ENCODE assay signal across 9 mouse cellular contexts in the genomic region with DNA sequence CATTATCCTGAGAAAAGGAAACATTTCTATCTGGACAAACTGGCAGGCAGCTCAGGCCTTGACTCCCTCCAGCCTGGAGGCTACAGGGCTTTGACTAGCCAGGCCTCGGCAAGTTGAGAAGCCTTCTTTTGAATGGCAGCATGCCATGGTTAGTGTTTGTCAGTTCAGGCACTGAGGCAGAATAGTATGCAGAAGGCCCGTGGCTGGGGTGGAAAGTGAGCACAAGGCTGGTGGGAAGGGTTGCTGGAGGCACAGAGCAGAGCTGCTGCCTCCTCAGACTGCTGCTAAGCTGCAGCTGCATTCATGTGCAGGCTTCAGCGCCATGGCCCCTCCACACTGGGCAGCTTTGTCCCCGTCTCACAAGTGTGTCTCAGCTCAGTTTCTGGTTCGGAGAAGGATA.
DNase-seq lines count a peak whose midpoint lies in the region; ATAC-seq and TF ChIP-seq lines count a peak whose summit lies in the region.
"Had no signal": no experiment of that assay in that cellular context is flagged by ENCODE, and none has a peak within 500 bp of the region (broad histone marks: within the 10 kb centered on the region; RNA-seq: fewer than 3 reads in every experiment).

No protein-coding gene starts in this region.

- 34% methylated on average over 5 of the region's 5 CpGs for WGBS in limb, embryonic 12.5 days
- WGBS in liver, postnatal 0 days (ENCODE audit: insufficient replicate concordance): 71% methylated on average over 5 of the region's 5 CpGs

- H3K4me1 ChIP-seq in limb, embryonic 12.5 days (replicated peaks): peaks cover 12% of the 10 kb centered on the region
- H3K4me1 ChIP-seq in liver, postnatal 0 days (ENCODE audit: insufficient read depth): no peaks in the 10 kb centered on the region

- ATAC-seq in limb, embryonic 12.5 days (ENCODE audit: insufficient number of reproducible peaks, insufficient read depth, low FRiP score, low TSS enrichment, low read depth): 0 out of 2 replicates have a peak, but pooled peaks have one; percentile 52
- no peak for ATAC-seq in liver, postnatal 0 days

- peak; percentile 26 for DNase-seq in layer of hippocampus, adult 11-12 months (ENCODE audit: low spot score)
- DNase-seq in layer of hippocampus, postnatal 25 days (ENCODE audit: extremely low spot score in 1 of 2, low spot score in 1 of 2): no peak
- peak; percentile 36 for DNase-seq in embryo, embryonic 11 days
- peak; percentile 54 for DNase-seq in kidney, adult 18-20 months
- DNase-seq in lung, postnatal 4 days: no peak
- DNase-seq in lung, postnatal 10 days: no peak
- DNase-seq in liver, postnatal 0 days: no peak
- DNase-seq: thymus, adult 18-20 months had no signal

- no peaks in the 10 kb centered on the region for H3K9me3 ChIP-seq in limb, embryonic 12.5 days
- no peaks in the 10 kb centered on the region for H3K9me3 ChIP-seq in liver, postnatal 0 days (ENCODE audit: low read length)

- TF ChIP-seq EP300 in liver, postnatal 0 days (IDR thresholded peaks at IDR 0.05; ENCODE audit: low read depth): no peak

- H3K36me3 ChIP-seq in limb, embryonic 12.5 days: no peaks in the 10 kb centered on the region
- no peaks in the 10 kb centered on the region for H3K36me3 ChIP-seq in liver, postnatal 0 days (replicated peaks; ENCODE audit: insufficient read depth, low read length)

- no peak overlapping the region for H3K9ac ChIP-seq in limb, embryonic 12.5 days (replicated peaks)
- H3K9ac ChIP-seq in liver, postnatal 0 days (replicated peaks): no peak overlapping the region

- no peak overlapping the region for H3K4me3 ChIP-seq in limb, embryonic 12.5 days (replicated peaks)
- H3K4me3 ChIP-seq in liver, postnatal 0 days (ENCODE audit: low read depth, low read length): no peak overlapping the region

- H3K4me2 ChIP-seq in limb, embryonic 12.5 days: no peak overlapping the region
- H3K4me2 ChIP-seq in liver, postnatal 0 days (ENCODE audit: low read depth, low read length): no peak overlapping the region

- H3K27ac ChIP-seq in limb, embryonic 12.5 days: peak overlapping the region; percentile 74
- no peak overlapping the region for H3K27ac ChIP-seq in liver, postnatal 0 days (ENCODE audit: low read depth)

- no peaks in the 10 kb centered on the region for H3K27me3 ChIP-seq in limb, embryonic 12.5 days
- no peaks in the 10 kb centered on the region for H3K27me3 ChIP-seq in liver, postnatal 0 days (ENCODE audit: insufficient read depth, low read length)

- TF ChIP-seq CTCF in liver, postnatal 0 days (IDR thresholded peaks at IDR 0.05; ENCODE audit: low read depth): no peak

Comparison
In these comparisons a context has a peak if more than half of its experiments do, and no peak if none do; other contexts are left out.
1. DNase-seq: peak in layer of hippocampus, adult 11-12 months (single experiment), embryo, embryonic 11 days (single experiment) and kidney, adult 18-20 months (single experiment); none in layer of hippocampus, postnatal 25 days (0 of 2), lung, postnatal 4 days (0 of 2), lung, postnatal 10 days (single experiment) and liver, postnatal 0 days (single experiment).